13 mouse cellular contexts compared by ENCODE assay signal in genomic region chr3:81205201-81205600, GRCm38 (mm10).
DNase-seq lines count a peak whose midpoint lies in the region; ATAC-seq lines count a peak whose summit lies in the region.
"Had no signal": no experiment of that assay in that cellular context is flagged by ENCODE, and none has a peak within 500 bp of the region (broad histone marks: within the 10 kb centered on the region; RNA-seq: fewer than 3 reads in every experiment).

No protein-coding gene starts in this region.

- H3K9ac ChIP-seq in midbrain, embryonic 11.5 days (ENCODE audit: low read length): no peak overlapping the region
- H3K9ac ChIP-seq: embryonic facial prominence, embryonic 13.5 days; forebrain, embryonic 15.5 days; heart, embryonic 15.5 days had no signal

- DNase-seq in adrenal gland, adult 2 months: peak; percentile 9
- DNase-seq in adrenal gland, adult 8-10 months: no peak
- peak; percentile 10 for DNase-seq in thymus, postnatal 4 days
- DNase-seq in thymus, adult 18-20 months: no peak
- DNase-seq in limb, embryonic 10.5 days (ENCODE audit: low spot score): peak; percentile 53
- no peak for DNase-seq in cerebellum, postnatal 36 days
- DNase-seq in midbrain, embryonic 11.5 days (ENCODE audit: low spot score, missing footprints): no peak
- DNase-seq in gastrocnemius, postnatal 4 days (ENCODE audit: low spot score in 2 of 2): no peak
- DNase-seq: thymus, postnatal 25 days had no signal

- ATAC-seq in midbrain, embryonic 11.5 days (ENCODE audit: low FRiP score): no peak
- ATAC-seq: forebrain, embryonic 15.5 days had no signal

- no peak overlapping the region for H3K4me2 ChIP-seq in midbrain, embryonic 11.5 days
- H3K4me2 ChIP-seq: embryonic facial prominence, embryonic 13.5 days; forebrain, embryonic 15.5 days; heart, embryonic 15.5 days had no signal

- H3K36me3 ChIP-seq in limb, embryonic 10.5 days: peaks cover 28% of the 10 kb centered on the region
- no peaks in the 10 kb centered on the region for H3K36me3 ChIP-seq in midbrain, embryonic 11.5 days (ENCODE audit: control insufficient read depth, insufficient read depth, low read length)
- H3K36me3 ChIP-seq: embryonic facial prominence, embryonic 13.5 days; forebrain, embryonic 15.5 days; heart, embryonic 15.5 days had no signal

- H3K27me3 ChIP-seq in limb, embryonic 10.5 days (ENCODE audit: low read depth, poor library complexity, severe bottlenecking): no peaks in the 10 kb centered on the region
- no peaks in the 10 kb centered on the region for H3K27me3 ChIP-seq in midbrain, embryonic 11.5 days (ENCODE audit: control insufficient read depth, insufficient read depth, low read length)
- H3K27me3 ChIP-seq: embryonic facial prominence, embryonic 13.5 days; forebrain, embryonic 15.5 days; heart, embryonic 15.5 days had no signal

- no peak overlapping the region for H3K27ac ChIP-seq in limb, embryonic 10.5 days
- H3K27ac ChIP-seq in midbrain, embryonic 11.5 days (ENCODE audit: low read depth, low read length): no peak overlapping the region
- H3K27ac ChIP-seq: forebrain, embryonic 15.5 days; heart, embryonic 15.5 days; layer of hippocampus, adult 2 months had no signal

- H3K4me3 ChIP-seq in limb, embryonic 10.5 days: no peak overlapping the region
- no peak overlapping the region for H3K4me3 ChIP-seq in midbrain, embryonic 11.5 days (ENCODE audit: low read depth, low read length)
- H3K4me3 ChIP-seq: embryonic facial prominence, embryonic 13.5 days; forebrain, embryonic 15.5 days; heart, embryonic 15.5 days; layer of hippocampus, adult 2 months had no signal

- peaks cover 18% of the 10 kb centered on the region for H3K4me1 ChIP-seq in limb, embryonic 10.5 days
- H3K4me1 ChIP-seq in midbrain, embryonic 11.5 days (ENCODE audit: control insufficient read depth, insufficient read depth, low read length): no peaks in the 10 kb centered on the region
- H3K4me1 ChIP-seq: forebrain, embryonic 15.5 days; heart, embryonic 15.5 days had no signal

- H3K9me3 ChIP-seq in limb, embryonic 10.5 days (replicated peaks): no peaks in the 10 kb centered on the region
- H3K9me3 ChIP-seq in midbrain, embryonic 11.5 days (ENCODE audit: control insufficient read depth, low read length): no peaks in the 10 kb centered on the region
- H3K9me3 ChIP-seq: embryonic facial prominence, embryonic 13.5 days; forebrain, embryonic 15.5 days; heart, embryonic 15.5 days had no signal

- whole genome bisulfite sequencing in limb, embryonic 10.5 days: 13% methylated on average over 5 of the region's 5 CpGs
- WGBS in midbrain, embryonic 11.5 days: 39% methylated on average over 5 of the region's 5 CpGs

Comparison
In these comparisons a context has a peak if more than half of its experiments do, and no peak if none do; other contexts are left out.
1. DNase-seq: peak in adrenal gland, adult 2 months (single experiment), thymus, postnatal 4 days (single experiment) and limb, embryonic 10.5 days (single experiment); none in adrenal gland, adult 8-10 months (single experiment), thymus, adult 18-20 months (0 of 2), cerebellum, postnatal 36 days (0 of 2), midbrain, embryonic 11.5 days (single experiment) and gastrocnemius, postnatal 4 days (0 of 2).